Mouse (Mus musculus): Measurements from ENCODE around the gene Hps5.

DNA sequence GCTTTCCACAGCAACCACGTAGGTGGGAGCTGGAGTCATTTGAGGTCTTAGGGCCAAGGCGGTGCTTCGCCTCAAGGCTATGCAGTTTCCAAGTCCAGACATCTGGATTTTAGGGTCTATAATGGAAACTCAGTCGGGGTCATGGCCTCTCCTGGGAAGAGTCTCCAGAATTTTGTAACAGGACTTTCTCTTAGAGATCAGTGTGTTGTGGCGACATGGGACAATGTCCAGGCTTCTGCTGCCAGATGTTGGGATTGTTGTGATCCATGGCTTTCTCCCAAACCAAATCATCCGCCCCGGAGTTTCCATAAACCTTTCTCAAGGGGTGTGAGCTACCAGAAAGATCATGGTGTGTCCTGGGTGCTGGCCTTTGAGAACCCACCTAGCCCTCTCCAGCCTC is 49.5 kb downstream of the Hps5 start:
- TF ChIP-seq CTCF (IDR thresholded peaks at IDR 0.05; ENCODE audit: low read depth, low read length) (no peak), POLR2A (IDR thresholded peaks at IDR 0.05; ENCODE audit: extremely low read depth, insufficient read depth, low read length) (no peak)
